Mouse (Mus musculus) left cerebral cortex, postnatal 14 days (tissue): ENCODE results near the gene Gstm7. TPM values are rescaled to one million over a fixed set of nuclear protein-coding genes. Genes with fewer than 3 reads are reported as not detected.

ENCODE experiments used
- DNase-seq, 2 experiments: peaks; one replicate each; pipeline ENCODE4 v3.0.0; 2021 to 2022; ENCODE audit warnings: low spot score in 2 of 2, mixed read lengths in 1 of 2
- intact Hi-C: fragments of 180-260 bp; cut with DNase I; formaldehyde crosslinking; loops from one replicate; pipeline ENCODE4 v1.15.1; 2025
- total RNA-seq, 2 experiments: library from RNA; stranded (reverse); gene quantifications; 2 replicates each; pipeline ENCODE4 v1.2.3; 2021

The Gstm7 gene
- total RNA-seq, 2 experiments from 2014 or later = 66.3 to 66.4 TPM

DNA sequence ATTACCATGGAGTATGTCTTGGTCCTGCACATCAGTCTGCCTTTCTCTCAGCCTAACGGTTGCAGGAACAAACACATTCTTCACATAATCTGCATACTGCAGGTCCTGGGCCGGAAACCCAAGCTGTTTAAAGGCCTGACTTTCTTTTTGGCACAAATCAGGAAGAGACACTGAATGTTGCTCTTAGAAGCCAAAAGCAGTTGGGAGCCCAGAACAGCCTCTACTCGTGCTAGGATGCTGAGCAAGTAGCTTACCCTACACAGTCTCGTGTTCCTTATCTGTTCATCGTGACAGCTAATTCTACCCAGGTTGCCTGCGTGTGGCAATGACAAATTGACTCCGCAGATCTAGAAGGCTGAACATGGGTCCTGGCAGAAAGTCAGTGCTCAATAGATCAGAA is 8.9 kb upstream of the Gstm7 start:
- peak in 1 of 2 experiments; percentile 57 for DNase-seq
- intact Hi-C loops = loop anchor here (10.0 kb wide), 1 partner anchor 204 kb away; the partner anchor contains the start of gene Gnai3

DNA sequence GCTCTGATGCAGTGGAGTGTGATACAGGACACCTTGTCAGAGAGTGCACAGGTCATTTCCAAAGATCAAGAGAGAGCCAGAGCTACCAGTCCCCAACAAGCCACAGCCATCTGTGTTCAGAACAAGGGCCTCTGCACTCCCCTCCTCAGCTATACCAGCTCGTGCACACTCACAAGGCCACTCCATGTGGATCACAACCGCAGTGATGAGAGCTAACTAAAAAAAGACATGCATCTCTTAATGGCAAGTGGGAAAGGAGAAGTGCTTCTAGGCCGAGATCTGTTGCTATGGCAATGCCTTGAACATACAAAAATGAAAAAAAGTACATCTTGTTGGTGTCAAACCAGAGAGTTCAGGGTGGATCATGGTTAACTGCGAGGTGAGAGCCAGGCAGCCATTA is 8.2 kb upstream of the Gstm7 start:
- DNase-seq = peak; percentile 47 to 83
- intact Hi-C loops = loop anchor here (5.0 to 10.0 kb wide), 2 partner anchors 77 to 205 kb away; partner anchors contain the start of genes Gnai3 and Gstm1

DNA sequence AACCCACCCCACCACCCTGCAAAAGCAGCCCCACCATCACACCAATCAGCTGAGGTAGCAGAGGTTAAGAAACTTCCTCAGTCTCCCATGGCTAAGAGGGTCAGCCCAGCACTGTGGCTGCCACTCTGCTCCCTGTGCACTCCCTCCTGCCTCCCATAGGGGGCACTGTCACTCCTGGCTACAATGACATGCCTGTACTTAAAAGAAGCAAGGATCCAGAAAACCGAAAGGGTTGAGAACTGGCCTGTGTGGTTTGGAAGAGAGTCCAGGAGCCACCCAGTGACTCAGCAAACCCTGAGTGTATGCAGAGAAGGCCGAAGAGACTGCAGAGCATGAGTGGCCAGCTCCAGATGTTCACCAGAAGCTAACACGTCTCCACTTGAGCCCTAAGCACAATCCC is 7.8 kb upstream of the Gstm7 start:
- DNase-seq = peak; percentile 51 to 81
- intact Hi-C loops = loop anchor here (5.0 kb wide), 1 partner anchor 78 kb away; the partner anchor contains the start of gene Gstm1

DNA sequence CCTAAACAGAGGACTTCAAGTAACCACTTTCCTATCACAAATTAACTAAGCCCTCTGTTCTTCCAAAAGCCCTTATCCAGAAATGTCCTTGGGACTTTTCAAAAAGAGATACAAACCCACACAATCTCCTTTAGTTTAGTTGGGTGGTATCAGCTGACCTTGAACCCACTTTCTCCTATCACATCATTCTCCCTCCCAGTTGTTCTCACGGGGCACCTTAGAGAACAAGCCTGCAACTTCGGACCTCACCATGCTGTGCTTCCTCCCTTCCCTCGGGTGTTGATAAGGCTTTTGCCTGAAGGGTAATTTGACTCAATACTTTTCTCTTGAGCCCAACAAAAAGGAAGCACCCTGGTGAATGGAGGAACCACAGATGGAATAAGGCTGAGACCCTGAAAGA is 4.3 kb upstream of the Gstm7 start:
- intact Hi-C loops = loop anchor here (5.0 kb wide), 1 partner anchor 81 kb away; the partner anchor contains the start of gene Gstm1
- DNase-seq = no peak

DNA sequence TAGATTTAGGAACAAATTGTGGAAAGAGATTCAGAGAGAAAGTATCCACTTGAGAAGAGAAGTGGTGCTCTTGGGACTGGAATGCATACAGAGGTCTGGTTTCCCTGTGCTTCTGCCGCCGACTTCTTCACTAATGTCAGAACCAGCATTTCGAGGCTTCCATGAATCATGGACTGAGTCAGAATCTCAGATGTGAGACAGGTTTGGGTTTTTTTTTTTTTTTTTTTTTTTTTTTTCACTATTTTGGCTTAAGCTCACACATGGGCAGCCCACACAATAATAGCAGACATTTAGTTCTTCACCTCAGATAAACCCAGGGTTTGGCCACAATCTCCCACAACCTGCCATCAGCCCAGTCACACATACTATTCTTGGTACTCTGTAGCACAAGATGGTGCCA is 3.7 kb upstream of the Gstm7 start:
- no peak for DNase-seq
- intact Hi-C loops = loop anchor here (5.0 kb wide), 1 partner anchor 82 kb away; the partner anchor contains the start of gene Gstm1

DNA sequence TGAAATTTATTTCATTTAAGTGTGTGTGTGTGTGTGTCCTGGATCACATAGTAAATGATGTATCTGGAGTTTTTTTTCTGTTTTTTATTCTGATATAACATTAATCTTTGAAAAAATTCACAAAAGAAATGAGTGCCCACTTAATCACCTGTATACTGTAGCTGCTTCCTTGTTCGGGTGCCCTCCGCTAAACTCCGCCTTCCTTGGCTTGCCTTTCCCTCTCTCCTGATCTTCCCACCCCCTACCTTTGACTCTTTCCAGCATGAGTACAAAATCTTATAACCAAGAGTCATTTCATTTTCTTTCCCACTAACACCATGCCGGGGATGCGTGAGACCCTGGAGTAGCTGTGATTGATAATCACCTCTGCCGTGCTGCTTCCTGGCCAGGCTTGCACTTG is 511 bp upstream of the Gstm7 start:
- DNase-seq = no peak
- intact Hi-C loops = no loop called here

DNA sequence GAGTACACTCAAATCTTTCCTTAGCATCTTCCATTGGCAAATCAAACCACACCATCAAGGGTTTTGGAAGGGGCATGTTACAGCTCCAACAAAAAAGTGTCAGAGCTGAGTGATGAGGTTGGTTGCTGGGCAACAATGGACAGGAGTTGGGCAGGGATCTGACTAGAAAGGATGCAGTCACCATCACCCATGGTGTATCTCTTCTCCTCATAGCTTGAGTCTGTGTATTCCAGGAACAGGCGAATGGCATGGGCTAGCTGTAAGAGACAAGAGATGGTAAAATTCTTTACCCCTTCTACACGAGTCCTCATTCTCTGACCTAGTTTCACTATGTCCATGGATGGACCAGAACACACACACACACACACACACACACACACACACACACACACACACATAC is 483 bp downstream of the Gstm7 start:
- DNase-seq = no peak
- intact Hi-C loops = no loop called here

DNA sequence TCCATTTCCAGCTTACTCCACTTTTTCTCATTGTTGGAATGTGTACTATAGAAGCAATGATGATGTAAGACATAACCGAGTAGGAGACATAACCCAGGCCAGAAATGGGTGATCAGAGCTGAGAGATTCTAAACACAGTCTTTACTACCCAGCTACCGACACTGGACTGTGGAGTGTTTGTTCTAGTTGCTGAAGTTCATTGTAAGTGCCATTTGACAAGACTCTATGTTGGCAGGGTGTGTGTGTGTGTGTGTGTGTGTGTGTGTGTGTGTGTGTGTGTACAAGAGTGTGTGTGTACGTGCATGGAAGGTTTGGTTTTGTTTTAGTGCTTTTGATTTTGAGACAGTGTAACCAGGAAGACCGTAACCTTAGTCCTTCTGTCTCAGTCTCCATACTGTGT is 1.9 kb downstream of the Gstm7 start:
- intact Hi-C loops = no loop called here
- DNase-seq = no peak

DNA sequence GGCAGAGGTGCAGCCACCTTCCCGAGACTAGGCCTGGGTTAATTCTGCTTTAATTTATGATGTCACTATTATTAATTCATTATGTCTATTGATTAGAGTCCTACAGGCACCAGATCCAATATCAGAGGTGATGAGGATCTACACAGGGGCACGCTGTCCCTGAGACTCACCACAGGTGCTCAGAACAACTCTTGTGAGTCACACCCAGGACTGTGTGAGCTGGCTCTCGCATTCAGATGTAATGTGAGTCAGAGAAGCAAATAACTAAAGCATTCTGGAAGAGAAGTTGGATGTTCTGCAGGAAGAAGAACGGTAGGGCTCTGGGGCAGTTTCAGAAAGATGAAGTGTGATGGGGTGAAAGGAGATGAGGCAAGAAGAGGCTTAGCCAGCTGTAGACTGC is 2.4 kb downstream of the Gstm7 start:
- no peak for DNase-seq
- intact Hi-C loops = no loop called here

DNA sequence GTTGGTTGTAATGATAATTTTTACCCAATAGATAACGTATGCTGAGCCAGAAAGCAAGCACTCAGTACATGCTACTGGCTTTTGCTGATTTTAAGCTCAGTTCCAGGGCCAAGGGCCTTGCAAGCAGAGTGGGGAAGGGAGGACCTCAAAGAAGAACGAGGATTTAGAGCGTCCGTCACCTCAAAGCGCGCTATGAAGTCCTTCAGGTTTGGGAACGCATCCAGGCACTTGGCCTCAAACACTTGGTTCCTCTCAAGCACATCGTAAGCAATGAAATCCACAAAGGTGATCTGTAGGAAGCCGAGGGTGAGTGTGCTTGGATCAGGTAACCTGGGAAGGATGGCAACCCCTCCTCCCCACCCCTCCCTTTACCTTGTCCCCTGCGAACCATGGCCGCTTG is 2.9 kb downstream of the Gstm7 start:
- no peak for DNase-seq

DNA sequence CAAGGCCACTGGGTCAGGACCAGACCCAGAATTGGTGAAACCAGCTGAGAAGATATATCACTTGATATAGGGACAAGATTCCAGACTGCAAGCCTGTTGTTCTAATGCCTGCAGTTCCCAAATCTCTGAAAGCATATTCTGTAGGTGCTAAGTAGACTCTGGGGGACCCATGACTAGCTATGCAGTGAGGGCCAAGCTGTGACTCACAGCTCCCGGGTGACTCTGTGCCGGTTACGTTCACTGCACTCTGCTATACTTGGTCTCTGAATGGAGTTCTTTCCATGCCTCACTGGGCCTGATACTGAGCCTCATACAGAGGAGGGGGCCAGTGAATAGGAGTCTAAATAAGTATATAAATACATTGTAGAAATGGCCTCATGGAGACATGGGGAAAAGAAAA is 3.8 kb downstream of the Gstm7 start:
- intact Hi-C loops = no loop called here
- DNase-seq = no peak

More for the DNA sequence above, 2.9 kb downstream of the Gstm7 start:
- intact Hi-C loops = no loop called here

DNA sequence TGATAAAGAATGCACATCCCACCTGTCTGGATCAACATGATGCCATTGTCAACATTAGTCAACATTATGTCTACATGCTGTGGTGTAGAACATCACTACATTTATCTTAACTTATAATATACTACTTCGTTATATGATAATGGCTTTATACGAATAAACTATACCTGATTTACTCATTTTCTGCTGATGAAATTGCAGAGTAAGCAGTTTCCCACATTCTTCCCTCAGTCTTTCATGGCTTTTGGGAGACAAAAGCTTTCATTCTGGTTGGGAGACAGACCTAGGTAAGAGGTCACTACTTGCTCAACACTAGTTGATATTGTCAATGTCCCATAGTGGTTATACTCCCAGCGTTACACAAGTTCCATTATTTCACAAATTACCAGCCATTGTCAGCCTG is 6.3 kb downstream of the Gstm7 start:
- intact Hi-C loops = no loop called here

DNA sequence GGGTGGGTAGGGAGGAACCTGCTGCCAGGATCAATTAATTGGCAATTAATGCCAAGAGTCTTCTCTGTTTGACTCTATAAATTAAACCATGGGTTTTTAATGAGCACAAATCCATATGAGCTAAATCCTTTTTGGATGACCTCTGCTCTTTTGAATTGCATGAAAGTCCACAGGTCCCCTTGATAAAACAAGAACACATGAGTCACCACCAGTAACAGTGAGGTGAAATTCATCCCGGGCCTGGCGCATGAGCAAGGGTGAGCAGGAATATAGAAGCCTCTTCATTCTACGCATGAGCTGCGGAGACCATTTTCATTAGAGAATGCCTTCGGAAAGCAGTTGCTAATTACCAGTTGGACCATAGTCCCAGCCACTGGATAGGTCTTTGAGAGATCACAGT is 11.3 kb downstream of the Gstm7 start:
- no peak for DNase-seq
- intact Hi-C loops = no loop called here

More for the DNA sequence above, 6.3 kb downstream of the Gstm7 start:
- no peak for DNase-seq

DNA sequence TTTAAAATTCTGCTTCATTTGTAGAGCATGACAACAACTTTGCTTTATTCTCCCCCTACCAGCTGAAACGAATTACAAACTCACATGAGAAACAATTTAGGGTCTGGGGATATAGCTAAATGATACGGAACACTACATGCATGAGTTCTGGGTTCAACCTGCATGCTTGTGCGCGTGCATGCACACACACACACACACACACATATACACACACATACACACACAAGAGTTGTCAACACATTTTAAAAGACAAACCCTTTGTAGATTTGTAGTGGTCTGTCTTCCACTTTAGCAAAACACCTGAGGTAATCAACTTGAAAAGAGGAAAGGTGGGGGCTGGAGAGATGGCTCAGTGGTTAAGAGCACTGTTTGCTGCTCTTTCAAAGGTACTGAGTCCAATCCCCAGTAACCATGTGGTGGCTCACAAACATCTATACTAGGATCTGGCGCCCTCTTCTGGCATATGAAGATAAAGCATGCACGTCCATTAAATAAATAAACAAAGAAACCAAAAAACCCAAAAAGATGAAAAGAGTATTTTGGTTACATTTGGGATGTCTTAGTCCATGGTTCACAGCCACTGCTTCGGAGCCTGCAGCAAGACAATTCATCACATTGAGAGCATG is 13.7 kb downstream of the Gstm7 start:
- peak; percentile 83 to 84 for DNase-seq
- intact Hi-C loops = loop anchor here (1.0 to 5.0 kb wide), 2 partner anchors 51 to 221 kb away; partner anchors contain the start of gene Ahcyl1

DNA sequence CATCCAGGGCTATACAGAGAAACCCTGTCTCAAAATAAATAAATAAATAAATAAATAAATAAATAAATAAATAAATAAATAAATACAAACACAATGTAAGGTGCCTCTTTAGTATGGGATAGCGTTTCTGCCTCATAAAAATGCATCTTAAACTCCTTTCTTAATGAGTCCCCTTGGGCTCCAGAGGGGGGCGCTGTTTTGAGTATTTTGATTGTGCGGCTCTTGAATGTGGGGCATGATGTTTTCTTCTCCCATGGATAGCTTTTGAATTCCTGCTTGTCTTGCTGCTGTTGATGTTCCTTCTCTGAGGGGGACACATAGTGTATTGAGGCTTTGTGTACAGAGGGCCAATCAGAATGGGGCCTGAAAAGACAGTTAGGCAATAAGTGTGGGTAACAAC is 14.5 kb downstream of the Gstm7 start:
- DNase-seq = no peak
- intact Hi-C loops = loop anchor here (5.0 kb wide), 1 partner anchor 220 kb away; the partner anchor contains the start of gene Ahcyl1

DNA sequence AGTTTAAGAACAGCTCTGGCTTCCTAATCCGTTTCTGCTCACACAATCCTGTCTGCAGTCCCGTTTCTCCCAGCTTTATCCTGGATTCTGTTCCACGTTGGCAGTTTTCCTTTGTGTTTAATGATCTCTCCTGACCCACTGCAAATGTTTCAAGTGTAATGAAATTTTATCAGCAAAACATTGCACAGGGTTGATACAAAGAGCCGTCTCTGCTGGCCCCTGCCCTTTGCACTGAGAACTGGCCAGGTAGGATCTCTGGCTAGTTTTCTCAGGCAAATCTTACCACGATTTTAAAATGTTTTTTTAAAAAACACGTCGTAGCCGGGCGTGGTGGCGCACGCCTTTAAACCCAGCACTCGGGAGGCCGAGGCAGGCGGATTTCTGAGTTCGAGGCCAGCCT is 14.9 kb downstream of the Gstm7 start:
- intact Hi-C loops = loop anchor here (5.0 kb wide), 1 partner anchor 219 kb away; the partner anchor contains the start of gene Ahcyl1
- DNase-seq = no peak

DNA sequence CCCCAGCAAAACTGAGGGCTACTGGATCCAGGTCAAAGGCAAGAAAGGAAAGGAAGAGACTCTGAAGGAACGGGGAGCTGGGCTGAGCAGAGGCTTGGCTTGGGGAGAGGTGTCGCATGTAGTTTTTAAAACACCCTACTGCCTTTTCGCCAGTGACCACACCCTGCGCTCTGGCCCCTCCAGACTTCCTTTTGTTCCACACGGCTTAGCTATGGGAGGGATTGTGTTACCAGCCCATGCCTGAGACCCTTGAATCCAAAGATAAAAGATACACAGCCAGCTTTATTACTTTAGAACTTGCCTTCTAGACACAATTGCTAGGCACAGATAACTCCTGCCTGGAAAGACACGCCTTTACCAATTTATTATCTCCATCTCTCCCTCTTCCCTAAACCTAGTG is 25.7 kb downstream of the Gstm7 start:
- DNase-seq = no peak
- intact Hi-C loops = no loop called here

DNA sequence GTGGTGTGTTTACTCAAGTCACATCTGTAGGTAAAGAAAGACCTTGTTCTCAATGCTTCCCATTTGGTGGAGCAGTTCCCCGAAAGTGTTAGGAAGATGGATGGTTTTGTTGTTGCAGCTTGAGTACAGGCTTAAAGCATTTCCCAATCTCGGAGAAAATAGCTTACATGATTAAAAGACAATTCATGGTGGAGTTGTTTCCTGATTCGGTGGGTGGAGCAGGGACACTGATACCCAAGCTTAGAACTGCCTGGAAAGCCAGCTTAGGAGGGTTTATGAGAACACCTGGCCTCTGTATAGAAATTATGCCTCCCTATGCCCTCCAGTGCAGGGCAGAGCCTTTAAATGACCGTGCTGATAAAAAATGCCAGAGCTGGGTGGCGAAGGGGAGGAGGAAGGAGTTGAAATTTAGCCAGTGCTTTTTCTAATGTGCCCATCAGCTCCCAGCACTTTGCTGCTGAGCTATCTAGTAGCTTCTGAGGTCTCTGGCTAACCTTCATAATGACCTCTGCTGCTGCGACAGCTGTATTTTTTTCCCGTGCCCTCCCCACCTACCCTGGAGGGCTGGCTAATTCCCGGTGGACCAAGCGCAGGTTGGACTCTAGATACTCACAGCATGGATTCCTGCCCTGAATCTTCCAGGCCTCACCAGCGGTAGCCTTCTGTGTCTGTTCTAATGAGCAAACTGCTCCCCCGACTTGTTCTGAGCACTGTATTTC is 30.5 kb downstream of the Gstm7 start:
- intact Hi-C loops = no loop called here
- no peak for DNase-seq

DNA sequence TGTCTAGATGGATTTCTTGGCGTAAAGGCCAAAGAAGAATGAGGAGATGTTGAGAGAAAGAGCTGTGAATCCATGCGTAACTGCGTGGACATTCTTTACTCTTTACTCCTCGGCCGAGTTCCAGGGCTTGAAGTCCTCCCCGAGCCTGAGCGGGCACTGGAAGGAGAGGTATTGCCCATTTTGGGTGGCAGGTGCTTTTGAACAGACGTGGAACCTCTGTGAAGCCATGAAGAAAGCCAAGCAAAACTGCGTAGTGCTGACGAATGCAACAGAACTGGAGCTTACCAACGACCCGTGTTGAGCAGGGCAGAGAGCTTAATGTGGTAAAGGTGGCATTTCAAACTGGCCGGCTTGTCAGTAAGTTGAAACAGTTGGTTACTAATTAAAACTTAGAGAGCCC is 32.9 kb downstream of the Gstm7 start:
- intact Hi-C loops = no loop called here
- DNase-seq = no peak

DNA sequence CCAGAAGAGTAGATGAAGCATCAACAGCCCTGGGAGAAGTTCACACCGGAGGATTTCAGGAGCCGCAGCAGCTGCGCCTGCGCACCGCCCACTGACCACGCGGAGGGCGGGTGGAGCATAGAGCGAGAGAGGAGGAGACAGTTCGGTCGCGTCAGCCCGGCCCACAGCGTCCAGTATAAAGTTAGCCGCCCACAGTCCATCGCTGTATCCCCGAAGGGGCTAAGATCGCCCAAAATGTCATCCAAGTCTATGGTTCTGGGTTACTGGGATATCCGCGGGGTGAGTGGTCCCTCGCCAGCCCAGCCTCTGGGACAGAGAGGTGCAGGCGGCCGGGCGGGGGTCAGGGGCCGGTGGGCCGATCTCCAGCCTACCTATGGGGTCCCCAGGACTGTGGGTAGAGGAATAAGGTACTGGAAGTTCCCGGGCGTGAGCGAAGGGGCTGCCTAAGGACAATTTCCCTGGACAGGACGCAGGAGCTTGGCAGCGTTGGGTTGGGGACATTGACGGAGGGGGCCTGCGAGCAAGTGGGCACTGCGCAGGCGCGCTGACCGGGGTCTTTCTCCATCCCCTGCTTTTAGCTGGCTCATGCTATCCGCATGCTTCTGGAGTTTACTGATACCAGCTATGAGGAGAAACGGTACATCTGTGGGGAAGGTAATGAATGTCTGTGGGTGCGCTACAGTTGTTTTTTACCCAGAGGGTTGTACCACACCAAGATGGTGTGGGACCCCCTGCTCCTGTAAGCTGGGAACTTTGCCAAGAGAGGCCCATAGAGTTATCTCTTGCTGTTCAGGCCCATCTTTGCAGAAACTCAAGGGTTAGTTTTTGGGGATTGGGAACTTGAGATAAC is 35.7 kb downstream of the Gstm7 start, which contains the start of gene Gstm5:
Gene Gstm5, plus strand, starts transcription at position 102 of the 850 bp plus-strand sequence.
- DNase-seq = peak; percentile 86 to 87
- intact Hi-C loops = no loop called here
